Mouse (Mus musculus) mesoderm, embryonic 11.5 days (tissue): ENCODE data around the gene Ssc5d.

ENCODE experiments used
- DNase-seq: peaks from one replicate; pipeline ENCODE4 v3.0.0-alpha.2; 2012; ENCODE audit warnings: low read depth, low spot score

The Ssc5d gene

GRCm38 (mm10) chr7:4948386-4948785, 22.8 kb downstream of the Ssc5d start:
- no peak for DNase-seq

DNA sequence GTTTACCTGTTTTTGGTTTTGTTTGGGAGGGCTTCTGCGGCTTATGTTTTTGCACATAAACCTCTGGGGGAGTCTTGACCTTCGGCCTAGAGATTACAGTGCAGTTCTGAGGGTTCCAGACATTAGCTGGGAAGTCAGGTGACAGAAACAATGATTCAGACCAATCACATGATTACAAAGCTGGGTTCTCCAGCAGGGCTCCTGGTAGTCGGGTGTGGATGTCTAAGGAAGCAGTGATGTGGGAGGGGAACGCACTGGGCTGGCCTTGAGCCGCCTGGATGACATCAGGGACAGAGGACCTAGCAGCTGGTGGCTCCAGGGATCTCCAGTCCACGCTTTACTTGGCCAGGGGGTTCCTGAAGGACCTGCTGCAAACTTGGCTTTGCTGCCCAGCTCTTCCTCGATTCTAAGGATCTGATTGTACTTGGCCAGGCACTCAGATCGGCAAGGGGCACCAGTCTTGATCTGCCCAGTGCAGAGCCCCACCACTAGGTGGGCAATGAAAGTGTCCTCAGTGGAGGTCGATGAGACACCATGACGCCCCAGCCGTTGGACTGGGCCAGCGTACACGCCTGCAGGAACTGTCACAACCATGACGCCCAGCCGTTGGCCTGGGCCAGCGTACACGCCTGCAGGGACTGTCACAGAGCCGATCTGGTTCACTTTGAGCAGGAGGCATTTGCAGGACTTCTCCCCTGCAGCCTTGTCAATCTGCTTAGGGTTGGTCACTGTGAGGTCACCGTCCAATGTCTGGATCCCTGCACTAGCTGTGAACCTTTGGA, 25.2 kb downstream of the Ssc5d start:
- no peak for DNase-seq

DNA sequence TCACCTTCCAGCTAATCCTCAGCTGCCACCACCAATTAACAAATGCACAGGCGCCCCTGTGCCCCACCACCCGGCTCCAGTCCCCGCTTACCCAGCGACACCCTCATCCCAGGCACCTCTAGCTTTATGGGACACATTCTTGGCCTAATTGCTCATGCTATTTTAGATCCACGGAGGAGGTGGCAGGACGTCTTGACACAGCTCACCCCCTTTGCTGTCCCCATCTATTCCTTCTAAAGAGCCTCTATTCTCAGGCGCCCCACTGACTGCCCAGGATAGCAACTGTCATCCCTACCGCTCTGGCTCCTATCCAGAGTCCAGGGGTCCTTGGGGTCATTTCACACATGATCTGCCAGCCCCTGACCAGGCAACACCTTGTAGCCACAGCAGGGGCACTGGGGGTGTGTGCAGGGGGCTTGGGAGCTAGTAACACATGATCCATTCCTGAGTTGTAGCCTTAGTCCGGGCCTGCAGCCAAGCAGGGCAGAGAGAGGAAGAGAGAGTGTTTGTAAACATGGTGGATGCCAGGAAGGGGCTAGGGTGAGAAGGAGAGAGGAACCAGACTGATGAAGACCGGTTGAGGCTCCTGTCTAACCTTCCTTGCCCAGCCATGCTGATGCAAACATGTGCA, 28.3 kb downstream of the Ssc5d start:
- no peak for DNase-seq

DNA sequence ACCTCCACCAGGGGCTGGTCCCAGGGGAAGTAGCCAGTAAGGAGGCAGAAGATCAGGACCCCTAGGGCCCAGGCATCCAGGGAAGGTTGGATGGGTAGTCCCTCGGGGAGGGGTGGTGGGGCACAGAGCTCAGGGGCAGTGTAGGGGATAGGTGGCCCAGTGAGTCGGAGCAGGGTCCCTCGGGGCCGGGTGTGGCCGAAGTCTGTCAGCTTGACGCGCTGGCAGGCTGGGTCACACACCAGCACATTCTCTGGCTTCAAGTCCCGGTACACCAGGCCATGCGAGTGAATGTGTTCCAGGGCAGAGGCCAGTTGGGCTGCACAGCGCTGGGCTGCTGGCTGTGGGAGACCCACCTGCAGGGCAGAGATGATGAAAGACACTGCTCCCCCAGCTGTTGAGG, 31.8 kb downstream of the Ssc5d start:
- DNase-seq, result no peak

DNA sequence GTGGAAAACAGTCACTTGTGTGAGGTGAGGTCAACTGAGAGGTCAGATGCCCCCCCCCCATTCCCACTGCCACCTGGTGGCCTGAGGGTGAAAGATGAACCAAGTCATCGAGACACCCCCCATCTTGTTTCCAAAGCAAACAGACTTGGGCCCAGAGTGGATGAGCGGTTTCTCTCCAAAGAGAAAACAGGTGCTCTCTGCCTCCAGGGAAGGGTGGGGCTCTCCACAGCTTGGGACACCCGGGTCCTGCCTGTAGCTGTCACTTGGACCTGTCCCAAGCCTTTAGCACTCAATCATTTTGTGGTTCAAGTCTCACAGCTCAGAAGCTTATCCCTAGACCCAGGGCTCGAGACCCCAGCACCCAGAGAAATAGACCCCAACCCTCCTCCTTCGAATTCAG, 37.9 kb downstream of the Ssc5d start:
- no peak for DNase-seq

DNA sequence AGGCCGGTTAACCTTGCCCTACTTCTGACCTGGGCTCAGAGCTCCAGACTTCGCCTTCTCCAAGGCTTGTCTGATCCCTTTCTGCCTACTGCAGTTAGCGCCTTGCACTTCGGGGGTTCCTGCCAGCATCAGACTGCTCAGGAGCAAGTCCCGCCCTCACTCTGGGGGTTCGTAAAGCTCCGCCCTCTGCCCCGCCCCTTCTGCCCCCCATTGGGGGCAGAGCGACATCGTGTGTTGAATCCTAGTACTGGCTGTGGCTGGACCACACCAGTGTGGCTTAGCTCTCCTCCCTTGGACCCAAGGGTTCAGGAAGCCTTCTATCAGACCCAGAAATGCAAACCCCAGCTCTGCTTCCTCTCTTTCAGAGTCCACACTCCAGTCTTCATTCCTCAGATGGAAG, 38.7 kb downstream of the Ssc5d start, which contains the start of gene Sbk2:
Gene Sbk2 (minus strand): TSS at position 135 of the 400 bp plus-strand sequence.
- peak; percentile 73 for DNase-seq

DNA sequence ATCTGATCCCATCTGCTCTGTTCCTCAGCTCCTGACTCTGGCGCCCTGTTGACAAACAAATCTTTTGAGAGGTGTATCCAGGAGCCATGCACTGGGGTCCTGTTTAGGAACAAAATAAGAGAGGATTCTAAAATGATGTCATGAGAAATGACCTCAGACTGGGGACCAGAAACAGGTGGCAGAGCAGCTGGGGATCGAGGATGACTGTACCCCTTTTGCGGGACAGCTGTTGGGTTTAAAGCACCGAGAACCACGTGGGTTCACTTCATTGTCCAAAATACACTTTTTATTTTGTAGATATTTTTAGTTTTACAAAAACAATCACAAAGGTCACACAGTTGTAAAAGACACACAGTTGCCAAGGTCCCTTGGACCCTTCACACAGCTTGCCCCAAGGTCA, 39.4 kb downstream of the Ssc5d start:
- DNase-seq, result no peak

DNA sequence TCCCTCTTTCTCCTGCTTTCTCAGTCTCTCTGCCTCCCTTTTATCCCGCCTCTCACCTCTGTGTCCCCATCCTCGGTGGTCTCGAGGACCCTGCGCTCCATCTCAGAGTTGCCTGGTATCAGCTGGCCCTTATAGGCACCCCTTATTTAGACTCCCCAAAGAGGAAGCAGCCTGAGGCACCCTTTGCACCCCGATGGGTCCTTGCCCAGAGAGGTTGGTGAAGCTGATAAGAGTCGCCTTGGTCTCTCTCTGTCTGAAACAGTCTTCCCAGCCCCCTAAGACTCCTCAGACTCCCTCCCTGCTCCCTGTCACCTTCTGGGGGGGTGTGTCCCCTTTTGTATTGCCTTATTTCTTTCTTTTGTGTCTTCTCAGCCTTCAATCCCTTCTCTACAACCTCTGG, 45.5 kb downstream of the Ssc5d start, which contains the start of gene Sbk3:
Gene Sbk3 (minus strand): TSS at position 101 of the 400 bp plus-strand sequence.
- DNase-seq, result no peak

DNA sequence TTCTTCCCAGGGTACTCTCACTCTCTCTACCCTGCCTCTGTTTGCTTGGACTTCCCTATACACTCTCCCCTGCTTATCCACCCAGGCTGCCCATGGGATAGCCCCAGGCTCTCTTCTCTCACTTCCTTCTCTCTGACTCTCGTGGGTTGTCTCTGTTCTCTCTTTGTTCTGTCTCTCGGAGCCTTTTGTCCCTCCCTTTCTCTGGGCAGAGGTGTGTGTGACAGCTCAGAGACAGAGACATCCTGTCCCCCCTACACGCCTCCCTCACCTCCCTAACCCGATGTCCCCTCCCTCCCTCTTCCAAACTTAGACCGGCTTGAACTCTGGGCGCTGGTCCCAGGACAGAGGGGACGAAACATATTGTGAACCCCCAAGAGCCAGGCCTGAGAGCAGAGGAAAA, 46.1 kb downstream of the Ssc5d start:
- no peak for DNase-seq

DNA sequence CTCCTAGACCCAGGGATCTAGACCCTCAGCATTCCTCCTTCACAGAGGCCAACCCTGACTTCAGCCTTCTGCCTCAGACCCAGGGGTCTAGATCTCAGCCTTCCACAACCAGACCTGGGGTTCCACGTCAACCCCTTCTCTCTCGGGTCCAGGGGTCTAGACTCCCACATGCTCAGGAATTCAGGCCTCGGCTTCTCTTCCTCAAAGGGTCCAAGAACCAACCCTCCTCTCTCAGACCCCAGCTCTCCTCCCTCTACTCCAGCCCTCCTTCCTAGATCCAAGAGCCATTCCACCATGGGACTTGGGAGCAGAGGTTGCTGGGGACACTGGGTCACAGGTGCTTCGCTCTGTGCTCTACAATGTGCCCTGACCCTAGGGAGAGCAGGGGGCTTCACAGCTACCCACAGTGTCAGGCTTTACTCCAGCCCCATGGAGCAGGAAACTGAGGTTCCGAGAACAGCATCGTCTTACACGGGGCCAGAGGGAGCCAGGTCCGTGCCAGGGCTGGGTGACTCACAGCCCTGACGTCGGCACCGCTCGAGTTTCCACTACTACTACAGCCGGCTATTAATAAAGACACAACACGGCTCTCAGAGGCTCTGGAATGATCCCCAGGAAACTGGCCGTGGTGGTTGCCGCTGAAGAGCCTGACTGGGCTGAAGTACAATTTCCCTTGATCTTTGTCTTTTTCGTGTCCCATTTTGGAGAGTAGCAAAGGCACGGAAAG, 46.9 kb downstream of the Ssc5d start:
- DNase-seq, result no peak

- DNase-seq, result no peak
Measured at GRCm38 (mm10) chr7:4975455-4975854, 49.9 kb downstream of the Ssc5d start.

DNA sequence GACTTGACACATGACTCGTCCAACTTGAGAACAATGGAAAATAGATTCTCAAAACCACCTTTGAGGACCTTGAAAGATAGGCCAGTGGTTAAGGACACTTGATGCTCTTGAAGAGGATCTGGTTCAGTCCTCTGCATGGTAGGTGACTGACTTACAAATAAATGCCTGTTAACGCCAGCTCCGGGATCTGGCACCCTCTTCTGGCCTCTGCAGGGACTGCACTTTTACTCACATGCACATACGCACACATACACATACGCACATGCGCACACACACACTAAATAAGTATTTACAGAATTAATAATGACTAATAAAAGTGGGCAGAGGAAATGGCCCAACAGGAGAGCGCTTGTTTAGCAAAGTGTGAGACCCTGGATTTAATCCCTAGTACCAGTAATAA, 51.2 kb downstream of the Ssc5d start:
- no peak for DNase-seq

- DNase-seq, result no peak
Measured at GRCm38 (mm10) chr7:4988250-4988649, 62.7 kb downstream of the Ssc5d start.

GRCm38 (mm10) chr7:4993347-4993998, 67.9 kb downstream of the Ssc5d start:
- DNase-seq, result no peak

DNA sequence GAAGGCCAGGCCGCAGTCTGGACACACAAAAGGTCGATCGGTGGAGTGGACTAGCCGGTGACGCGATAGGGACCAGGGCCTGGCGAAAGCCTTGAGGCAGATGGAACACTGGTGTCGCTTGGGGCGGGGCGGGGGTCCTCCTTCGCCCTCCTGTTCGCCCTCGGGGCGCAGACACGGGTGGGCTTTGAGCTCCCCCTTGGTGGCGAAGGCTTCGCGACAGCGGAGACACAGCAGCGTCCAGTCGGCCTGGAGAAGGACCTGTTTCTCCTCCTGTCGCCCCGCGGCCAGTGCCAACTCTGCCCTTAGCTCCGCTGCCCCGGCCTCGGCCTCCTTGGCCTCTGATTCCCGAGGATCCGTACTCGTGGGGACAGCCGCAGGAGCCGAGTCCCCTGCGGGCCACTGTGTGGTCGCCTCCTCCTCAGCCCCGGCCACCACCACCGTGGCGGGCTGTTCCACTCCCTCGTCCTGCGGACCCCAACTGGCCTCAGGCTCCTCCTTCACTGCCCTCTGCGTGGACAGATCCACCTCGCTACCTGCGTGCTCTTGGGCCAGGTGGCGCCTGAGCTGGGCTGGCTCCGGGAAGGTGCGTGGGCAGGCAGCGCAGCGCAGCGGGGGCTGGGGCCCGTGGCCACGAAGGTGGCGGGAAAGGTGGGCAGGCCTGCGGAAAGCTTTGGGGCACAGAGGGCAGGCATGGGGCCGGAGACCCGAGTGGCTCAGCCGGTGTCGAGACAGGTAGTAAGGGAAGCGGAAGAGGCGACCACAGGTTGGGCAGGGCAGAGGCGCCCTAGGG, 68.6 kb downstream of the Ssc5d start:
- no peak for DNase-seq
